Mouse (Mus musculus): ENCODE measurements at regions not wholly inside any gene's neighbourhood (a gene's known extent, or its start where the extent isn't known, plus 50 kb on each side); places are given as distances from the start of the nearest gene placed in this dataset.

GRCm38 (mm10) chr1:142982994-142983393 lies 657.5 kb upstream of the B3galt2 start:
- no peak for TF ChIP-seq CTCF (IDR thresholded peaks at IDR 0.05; ENCODE audit: borderline replicate concordance, insufficient read depth, low read depth, low read length)
- TF ChIP-seq POLR2A (IDR thresholded peaks at IDR 0.05; ENCODE audit: borderline replicate concordance, insufficient read depth, low read length), result no peak

All from cerebellum, adult 2 months (tissue).